Mouse (Mus musculus): Measurements from ENCODE around the gene Bace1.

Gene Bace1

GRCm38 (mm10) chr9:45838434-45839138 is at the start of gene Bace1:
Gene Bace1 (plus strand): TSS chr9:45838580.
- DNase-seq: peak; percentile 87 to 89

GRCm38 (mm10) chr9:45791456-45792142 is 46.8 kb upstream of the Bace1 start:
- DNase-seq: no peak

- no peak for DNase-seq
Observed at GRCm38 (mm10) chr9:45792235-45792634, 46.1 kb upstream of the Bace1 start.

- DNase-seq: no peak
Observed at GRCm38 (mm10) chr9:45793697-45794096, 44.7 kb upstream of the Bace1 start.

- no peak for DNase-seq
Observed at GRCm38 (mm10) chr9:45795722-45796121, 42.7 kb upstream of the Bace1 start.

GRCm38 (mm10) chr9:45797271-45797670 is 41.1 kb upstream of the Bace1 start:
- no peak for DNase-seq

GRCm38 (mm10) chr9:45798467-45799164 is 39.8 kb upstream of the Bace1 start:
- DNase-seq: peak; percentile 34 to 41

GRCm38 (mm10) chr9:45799402-45799801 is 39.0 kb upstream of the Bace1 start:
- DNase-seq: no peak

GRCm38 (mm10) chr9:45803070-45803774 is 35.2 kb upstream of the Bace1 start:
- DNase-seq: no peak

GRCm38 (mm10) chr9:45806847-45807246 is 31.5 kb upstream of the Bace1 start:
- no peak for DNase-seq

GRCm38 (mm10) chr9:45807337-45807736 is 31.0 kb upstream of the Bace1 start:
- DNase-seq: no peak

- no peak for DNase-seq
Observed at GRCm38 (mm10) chr9:45807761-45808160, 30.6 kb upstream of the Bace1 start.

GRCm38 (mm10) chr9:45811946-45812345 is 26.4 kb upstream of the Bace1 start:
- no peak for DNase-seq

- peak; percentile 44 to 54 for DNase-seq
Observed at GRCm38 (mm10) chr9:45815113-45815512, 23.3 kb upstream of the Bace1 start.

GRCm38 (mm10) chr9:45815525-45815924 is 22.9 kb upstream of the Bace1 start:
- DNase-seq: no peak

GRCm38 (mm10) chr9:45818406-45819011 is 19.9 kb upstream of the Bace1 start:
- peak; percentile 62 to 66 for DNase-seq

GRCm38 (mm10) chr9:45827663-45828290 is 10.6 kb upstream of the Bace1 start:
- DNase-seq: peak in 1 of 2 experiments; percentile 33

GRCm38 (mm10) chr9:45828291-45828963 is 10.0 kb upstream of the Bace1 start, which contains the start of gene Cep164:
Gene Cep164 (minus strand): TSS chr9:45828691.
- DNase-seq: peak; percentile 84 to 86

- peak; percentile 76 for DNase-seq
Observed at GRCm38 (mm10) chr9:45829107-45829506, 9.3 kb upstream of the Bace1 start.

GRCm38 (mm10) chr9:45832898-45833297 is 5.5 kb upstream of the Bace1 start:
- DNase-seq: no peak

- no peak for DNase-seq
Observed at GRCm38 (mm10) chr9:45833461-45833860, 4.9 kb upstream of the Bace1 start.

All from cerebellum, postnatal 36 days (tissue).